Mouse (Mus musculus) ES-Bruce4 (cell line): ENCODE data around the gene Mllt3.

ENCODE experiments used
- CTCF ChIP-seq: IDR thresholded peaks from one replicate; pipeline ENCODE4 v1.8.1; 2011; ENCODE audit warnings: low read depth, low read length
- POLR2A ChIP-seq: IDR thresholded peaks from one replicate; pipeline ENCODE4 v1.8.1; 2011; ENCODE audit warnings: low read length; ENCODE audit not compliant: insufficient read depth

DNA sequence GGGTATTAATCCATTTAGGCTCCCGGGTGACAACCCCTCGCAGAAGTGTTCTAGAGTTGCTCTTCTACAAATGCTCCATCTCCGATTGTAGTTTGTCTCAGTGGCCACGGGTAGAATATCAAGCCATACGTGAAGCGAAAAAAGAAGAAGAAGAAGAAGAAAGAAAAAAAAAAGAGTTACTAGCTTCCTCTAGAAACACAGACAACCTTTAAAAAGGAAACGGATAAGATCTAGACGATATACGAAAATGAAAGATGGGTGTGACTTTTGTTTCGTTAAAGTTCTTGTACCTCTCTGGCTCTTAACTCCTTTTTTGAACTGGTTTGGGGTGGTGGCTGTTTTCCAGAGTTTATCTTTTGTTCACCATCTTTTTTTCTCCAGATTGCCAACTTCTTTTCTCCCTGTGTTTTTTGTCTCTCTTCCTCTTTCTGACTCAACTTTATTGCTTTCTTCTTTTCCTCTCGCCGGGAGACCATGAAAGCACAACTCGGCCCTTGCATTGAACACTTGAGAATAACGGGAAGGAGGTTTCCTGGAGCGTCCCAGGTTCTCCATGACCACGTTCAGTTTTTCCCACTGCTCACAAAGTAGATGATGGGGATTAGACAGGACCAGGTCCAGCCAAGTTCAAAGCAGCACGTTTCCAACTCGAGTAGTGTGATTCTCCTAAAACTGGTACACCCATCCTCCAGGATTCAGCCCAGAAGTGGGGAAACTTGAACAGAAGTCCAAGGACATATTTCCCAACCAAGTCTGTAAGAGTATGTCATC, 1.4 kb upstream of the Mllt3 start:
- TF ChIP-seq CTCF: no peak
- TF ChIP-seq POLR2A: no peak
